Mouse (Mus musculus): ENCODE data around the gene Lrmda.

- TF ChIP-seq CTCF (IDR thresholded peaks at IDR 0.05 in 2 of 3, conservative IDR thresholded peaks at IDR 0.05 in 1 of 3; ENCODE audit: control insufficient read depth in 1 of 3, insufficient read depth in 1 of 3, low read depth in 2 of 3, low read length in 3 of 3, poor library complexity in 1 of 3, severe bottlenecking in 1 of 3) (no peak), EP300 (IDR thresholded peaks at IDR 0.05; ENCODE audit: low read depth in 1 of 2, low read length in 2 of 2) (no peak), CHD2 (IDR thresholded peaks at IDR 0.05; ENCODE audit: low read length) (no peak), ETS1 (IDR thresholded peaks at IDR 0.05; ENCODE audit: low read depth, low read length) (no peak), UBTF (IDR thresholded peaks at IDR 0.05; ENCODE audit: borderline replicate concordance, insufficient read depth, low read depth, low read length) (no peak), ZC3H11A (IDR thresholded peaks at IDR 0.05; ENCODE audit: low read depth, low read length) (no peak), E2F4 (IDR thresholded peaks at IDR 0.05; ENCODE audit: borderline replicate concordance, low read depth, low read length) (no peak), SIN3A (IDR thresholded peaks at IDR 0.05; ENCODE audit: low read length) (no peak)
Observed at GRCm38 (mm10) chr14:22046262-22046856, 26.8 kb downstream of the Lrmda start.
